Mouse (Mus musculus) 3134 (cell line): ENCODE measurements around the gene Fn1.

Experiments used
- DNase-seq: peaks from one replicate; pipeline ENCODE4 v3.0.0-alpha.2; 2011; ENCODE audit warnings: low spot score; ENCODE audit not compliant: insufficient read length; ENCODE audit errors: extremely low read depth

The Fn1 gene

DNA sequence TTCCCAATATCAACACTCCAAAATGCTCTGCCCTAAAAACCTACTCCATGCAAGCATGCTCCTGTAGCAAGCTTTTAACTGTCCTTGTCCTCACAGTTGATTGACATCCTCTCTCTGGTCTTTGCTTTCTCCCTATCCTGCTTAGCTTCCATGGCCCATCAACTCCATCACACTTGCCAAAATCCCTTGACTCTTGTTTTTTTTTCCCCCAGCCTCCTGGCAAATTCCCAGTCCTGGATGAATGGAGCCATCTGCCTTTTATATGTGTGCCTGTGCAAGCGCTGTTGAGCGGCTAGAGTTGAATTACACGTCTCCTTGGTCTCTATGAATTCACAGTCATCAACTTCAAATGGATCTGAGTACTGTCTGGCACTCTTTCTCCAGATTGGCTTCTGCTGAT, 112.6 kb downstream of the Fn1 start:
- DNase-seq = no peak

DNA sequence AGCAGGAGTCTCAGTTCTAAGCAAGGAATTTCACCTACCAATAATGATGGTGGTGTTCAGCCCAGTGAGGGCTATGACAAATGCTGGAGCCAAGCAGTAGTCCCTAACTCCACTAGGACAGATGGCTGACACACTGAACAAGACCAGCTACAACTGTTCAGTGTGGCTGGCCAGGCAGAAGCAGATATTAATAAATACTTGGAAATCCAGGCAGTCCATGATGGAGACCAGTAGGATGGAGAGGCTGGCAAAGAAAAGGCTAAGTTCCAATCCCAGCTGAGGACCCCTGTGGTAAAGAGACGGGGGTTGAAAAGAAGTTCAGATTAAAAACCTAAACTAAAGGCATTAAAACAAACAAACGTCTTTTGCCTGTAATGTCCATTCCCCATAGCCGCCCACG, 113.4 kb downstream of the Fn1 start:
- DNase-seq = no peak
